Mouse (Mus musculus): ENCODE measurements around the gene Myb.

Gene Myb

DNA sequence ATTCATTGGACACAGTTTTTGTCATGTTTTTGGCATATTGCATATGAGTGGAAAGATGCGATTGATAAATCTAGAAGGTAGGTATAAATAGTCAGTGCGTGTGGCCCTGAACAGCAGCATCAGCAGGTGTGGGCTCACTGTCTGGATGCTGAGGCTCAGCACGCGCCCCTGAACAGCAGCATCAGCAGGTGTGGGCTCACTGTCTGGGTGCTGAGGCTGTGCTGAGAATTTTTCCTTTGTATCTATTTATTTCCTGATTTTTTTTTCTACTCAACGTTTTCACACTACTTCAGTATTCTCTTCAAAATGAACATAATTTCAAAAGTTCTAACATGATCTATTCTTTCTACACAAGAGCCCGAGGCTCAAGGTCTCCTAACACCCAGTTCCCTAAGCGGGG, 84.1 kb downstream of the Myb start:
- DNase-seq: no peak

DNA sequence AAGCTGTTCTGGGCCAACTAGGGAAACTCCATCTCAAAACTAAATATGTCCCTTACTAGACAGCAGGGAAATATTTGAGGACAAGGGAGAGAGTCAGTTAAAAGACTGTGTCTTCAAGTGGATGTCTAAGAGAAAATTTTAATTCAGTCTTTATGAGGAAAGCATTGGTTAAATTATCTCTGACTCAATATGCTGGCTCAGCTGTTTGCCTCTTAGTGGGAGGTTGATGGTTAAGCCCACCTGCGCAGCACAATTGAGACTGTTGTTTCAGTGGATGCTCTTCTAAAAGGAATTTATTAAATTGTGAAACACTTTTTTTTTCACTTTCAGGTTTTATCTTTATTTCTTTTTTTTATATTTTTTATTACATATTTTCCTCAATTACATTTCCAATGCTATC, 84.6 kb downstream of the Myb start:
- DNase-seq: no peak

Measured in kidney, postnatal 10 days (tissue).